Mouse (Mus musculus): ENCODE data around the gene Rps6ka1. TPM values are rescaled to one million over a fixed set of nuclear protein-coding genes. Genes with fewer than 3 reads are reported as not detected.

Gene Rps6ka1
- total RNA-seq, 2 experiments from 2014 or later: 5.4 to 6.3 TPM

DNA sequence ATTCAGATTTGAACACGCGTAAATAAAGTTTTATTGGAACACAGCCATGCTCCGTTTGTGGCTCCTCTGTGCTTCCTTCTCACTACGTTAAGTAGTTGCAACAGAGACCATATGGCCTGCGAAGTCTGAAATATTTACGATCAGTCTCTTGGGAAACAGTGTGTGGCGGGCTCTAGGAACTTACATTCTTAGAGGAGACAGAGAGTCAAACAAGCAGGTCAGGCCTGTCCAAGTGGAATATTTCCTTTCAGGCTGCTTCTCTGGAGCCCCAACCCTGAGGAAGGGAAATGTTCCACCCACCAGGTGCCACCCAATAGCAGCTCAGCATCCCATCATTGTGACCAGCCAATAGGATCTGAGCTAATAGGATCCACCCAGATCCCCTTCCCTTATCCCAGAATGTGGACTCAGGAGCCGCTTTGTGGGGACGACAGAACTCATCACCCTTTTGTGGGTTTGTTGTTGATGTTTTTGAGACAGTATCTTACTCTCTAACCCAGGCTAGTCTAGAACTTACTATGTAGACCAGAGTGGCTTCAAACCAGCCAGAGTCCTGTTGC lies 11.7 kb upstream of the Rps6ka1 start:
- no peak for DNase-seq (ENCODE audit: low spot score)
- intact Hi-C loops (cut with DNase I): no loop called here

DNA sequence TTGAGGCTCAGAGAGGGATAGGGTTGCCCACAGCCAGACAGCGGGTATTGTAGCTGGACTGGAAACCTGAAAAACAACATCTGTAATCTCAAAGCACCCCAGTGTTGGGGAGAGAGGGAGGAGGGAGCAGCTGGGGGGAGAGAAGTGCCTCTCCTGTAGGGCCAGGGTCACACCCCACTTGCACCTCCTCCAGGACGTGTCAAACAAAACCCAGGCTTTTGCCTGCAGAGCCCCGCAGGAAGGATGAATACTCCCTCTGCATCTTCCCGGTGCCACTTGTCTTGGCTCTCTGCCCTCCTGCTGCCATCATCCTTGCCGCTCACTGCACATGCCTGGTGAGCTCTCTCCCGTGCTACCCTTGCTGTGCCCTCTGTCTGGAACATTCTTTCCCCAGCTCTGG lies 10.6 kb upstream of the Rps6ka1 start:
- intact Hi-C loops (cut with DNase I): no loop called here
- DNase-seq (ENCODE audit: low spot score): no peak

DNA sequence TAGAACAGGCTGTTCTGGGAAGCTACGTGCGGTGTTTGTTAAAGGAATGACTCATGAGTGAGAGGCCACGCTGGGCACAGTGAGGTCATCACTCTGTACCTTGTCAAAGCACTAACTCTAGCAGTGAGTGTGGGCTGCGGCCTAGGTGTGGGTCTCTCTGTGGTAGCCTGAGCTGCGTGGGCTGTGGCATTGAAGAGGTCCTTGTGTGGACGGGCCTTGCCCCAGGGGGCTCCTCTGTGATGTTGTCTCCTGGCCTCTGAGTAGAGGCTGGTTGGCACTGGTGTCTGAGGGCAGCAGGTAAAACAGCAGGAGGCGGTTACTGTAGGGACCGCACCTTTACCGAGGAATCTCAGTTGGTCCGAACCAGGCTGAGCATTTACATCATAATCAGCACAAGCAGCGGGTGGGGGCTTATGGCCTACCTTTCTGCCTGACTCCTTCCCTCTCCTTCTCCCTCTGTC lies 9.9 kb upstream of the Rps6ka1 start:
- intact Hi-C loops (cut with DNase I): no loop called here
- no peak for DNase-seq (ENCODE audit: low spot score)

DNA sequence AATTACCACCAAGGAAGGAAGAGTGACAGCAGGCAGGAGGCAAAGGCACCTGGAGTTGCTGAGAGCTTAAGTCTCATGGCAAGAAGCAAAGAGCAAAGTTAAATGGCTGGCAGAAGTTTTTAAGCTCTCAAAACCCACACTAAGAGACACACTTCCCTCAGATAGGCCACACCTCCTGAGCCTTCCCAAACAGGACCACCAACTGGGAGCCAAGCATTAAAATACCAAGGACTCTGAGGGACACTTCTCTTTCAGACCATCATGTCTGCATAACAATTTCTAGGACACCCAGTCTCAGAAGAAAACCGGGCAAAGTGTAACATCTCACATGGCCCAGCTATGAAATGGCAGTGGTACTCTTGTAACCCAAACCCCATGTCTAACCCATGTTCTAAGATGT lies 9.4 kb upstream of the Rps6ka1 start:
- no peak for DNase-seq (ENCODE audit: low spot score)
- intact Hi-C loops (cut with DNase I): no loop called here

DNA sequence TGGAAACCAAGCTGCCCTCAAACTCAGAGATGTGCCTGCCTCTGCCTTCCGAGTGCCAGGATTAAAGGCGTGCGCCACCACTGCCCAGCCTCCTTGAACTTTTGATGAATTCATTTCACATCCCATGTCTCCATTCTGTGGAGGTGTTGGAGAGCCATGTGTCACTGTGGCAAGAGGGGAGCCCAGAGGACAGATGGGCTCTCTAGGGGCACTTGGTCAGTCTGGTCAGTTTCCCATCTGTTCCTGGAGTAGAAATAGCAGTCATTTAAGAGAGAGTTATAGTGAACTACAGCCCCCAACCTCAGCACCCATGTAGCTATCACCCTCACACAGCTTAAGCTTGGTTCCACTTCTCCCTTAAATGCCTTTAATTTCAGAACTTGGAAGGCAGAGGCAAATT lies 8.4 kb upstream of the Rps6ka1 start:
- intact Hi-C loops (cut with DNase I): no loop called here
- DNase-seq (ENCODE audit: low spot score): no peak

DNA sequence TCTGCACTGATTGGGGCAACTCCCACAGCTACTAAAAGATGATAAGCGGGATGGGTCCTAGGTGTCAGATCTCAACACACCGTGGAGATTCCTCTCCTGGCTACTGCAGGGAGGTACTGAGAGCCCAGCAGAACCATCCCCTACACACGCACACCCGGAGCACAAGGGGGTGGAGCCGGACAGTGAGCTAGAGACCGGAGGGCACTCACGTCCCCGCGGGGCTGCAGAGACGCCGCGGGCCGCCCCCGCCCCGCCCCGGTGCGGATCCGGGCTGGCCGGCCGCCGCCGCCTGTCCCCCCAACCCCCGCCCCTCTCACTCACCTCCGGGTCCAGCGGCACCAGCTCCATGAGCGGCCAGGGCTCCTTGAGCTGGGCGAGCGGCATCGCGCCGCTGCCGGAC lies 348 bp downstream of the Rps6ka1 start:
- no peak for DNase-seq (ENCODE audit: low spot score)
- intact Hi-C loops (cut with DNase I): no loop called here

DNA sequence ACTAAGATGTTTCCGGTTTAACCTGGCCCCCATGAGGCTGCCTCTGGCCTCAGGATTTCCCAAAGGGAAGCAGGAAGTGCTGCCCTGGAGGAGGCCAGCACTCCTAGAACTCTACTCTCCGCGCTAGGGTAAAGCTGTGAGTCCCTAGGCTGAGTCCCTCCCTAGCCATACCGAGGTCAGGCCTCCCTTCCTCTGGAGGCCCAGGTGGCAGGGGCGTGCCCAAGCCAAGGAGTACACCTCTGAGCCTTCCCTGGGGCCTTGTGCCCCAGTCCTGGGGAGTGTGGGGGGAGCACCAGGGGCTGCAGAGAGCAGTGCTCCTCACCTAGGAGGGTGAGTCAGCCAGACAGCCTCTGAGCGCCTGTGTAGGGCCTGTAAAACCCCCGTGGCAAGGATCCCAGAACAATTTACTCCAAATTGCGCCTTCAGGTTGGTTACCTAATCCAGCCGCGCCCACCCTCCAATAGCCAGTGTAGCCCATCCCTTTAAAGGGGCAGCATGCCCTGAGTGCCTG lies 1.6 kb downstream of the Rps6ka1 start:
- intact Hi-C loops (cut with DNase I): no loop called here
- no peak for DNase-seq (ENCODE audit: low spot score)

DNA sequence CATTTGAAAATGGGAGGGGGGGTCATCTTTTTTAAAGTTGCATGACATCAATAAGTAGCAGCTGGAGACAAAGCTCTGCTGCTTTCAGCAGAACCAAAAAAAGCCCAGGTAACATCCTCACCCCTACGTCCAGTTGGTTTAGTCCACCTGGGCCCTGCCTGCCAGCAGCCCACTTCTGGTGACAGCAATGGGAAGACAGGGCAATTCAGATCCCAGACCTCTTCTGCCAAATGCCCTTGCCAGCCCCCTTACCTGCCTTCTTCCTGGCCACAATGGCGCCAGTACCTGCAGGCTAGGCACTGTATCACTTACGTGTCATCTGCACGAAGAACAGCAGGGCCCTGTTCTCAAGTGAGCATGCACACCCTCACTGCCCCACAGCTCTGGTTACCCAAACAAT lies 2.3 kb downstream of the Rps6ka1 start:
- no peak for DNase-seq (ENCODE audit: low spot score)
- intact Hi-C loops (cut with DNase I): no loop called here

DNA sequence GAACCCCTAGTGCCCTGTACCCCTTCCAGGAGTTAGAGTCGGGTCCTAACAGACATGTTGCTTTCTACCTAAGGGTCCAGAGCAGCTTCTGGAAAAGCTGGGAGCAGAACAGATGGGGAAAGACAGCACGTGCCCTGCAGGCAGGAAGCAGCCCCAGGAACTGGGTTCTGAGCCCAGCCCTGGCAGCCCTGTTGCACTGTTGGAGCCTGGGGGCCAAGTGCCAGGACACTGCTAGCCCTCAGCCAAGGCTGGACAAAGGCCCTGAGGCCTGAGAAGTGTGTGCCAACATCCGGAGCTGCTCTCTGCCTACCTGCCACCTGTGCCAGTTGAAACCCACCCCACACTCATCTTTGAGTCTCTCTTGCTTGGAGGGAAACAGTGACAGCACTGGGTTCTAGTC lies 2.7 kb downstream of the Rps6ka1 start:
- DNase-seq (ENCODE audit: low spot score): no peak
- intact Hi-C loops (cut with DNase I): no loop called here

DNA sequence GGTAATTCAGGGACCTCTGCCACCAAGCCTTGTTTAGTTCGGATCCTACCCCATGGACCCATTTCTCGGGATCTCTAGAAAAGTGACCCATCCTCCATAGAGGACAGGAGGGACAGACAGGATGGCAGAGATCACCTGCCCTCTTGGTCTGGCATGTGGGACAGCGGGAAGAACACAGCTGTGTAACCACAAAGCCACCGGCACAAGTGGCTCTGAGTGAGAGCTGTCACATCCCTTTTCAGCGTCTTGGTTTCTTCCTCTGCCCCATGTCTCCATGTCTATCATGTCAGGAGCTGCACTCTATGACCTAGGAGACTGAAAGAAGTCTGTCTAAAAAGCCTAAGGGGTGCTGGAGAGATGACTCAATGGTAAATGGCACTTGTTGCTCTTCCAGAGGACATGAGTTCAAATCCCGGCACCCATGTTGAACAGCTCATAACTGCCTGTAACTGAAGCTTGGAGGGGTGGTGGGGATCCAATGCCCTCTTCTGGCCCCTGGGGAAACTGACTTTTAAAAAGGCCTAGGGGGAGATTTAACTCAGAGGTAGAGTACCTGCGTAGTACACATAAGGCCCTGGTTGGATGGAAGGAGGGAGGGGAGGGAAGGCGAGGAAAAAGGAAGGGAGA lies 3.4 kb downstream of the Rps6ka1 start:
- intact Hi-C loops (cut with DNase I): no loop called here
- no peak for DNase-seq (ENCODE audit: low spot score)

DNA sequence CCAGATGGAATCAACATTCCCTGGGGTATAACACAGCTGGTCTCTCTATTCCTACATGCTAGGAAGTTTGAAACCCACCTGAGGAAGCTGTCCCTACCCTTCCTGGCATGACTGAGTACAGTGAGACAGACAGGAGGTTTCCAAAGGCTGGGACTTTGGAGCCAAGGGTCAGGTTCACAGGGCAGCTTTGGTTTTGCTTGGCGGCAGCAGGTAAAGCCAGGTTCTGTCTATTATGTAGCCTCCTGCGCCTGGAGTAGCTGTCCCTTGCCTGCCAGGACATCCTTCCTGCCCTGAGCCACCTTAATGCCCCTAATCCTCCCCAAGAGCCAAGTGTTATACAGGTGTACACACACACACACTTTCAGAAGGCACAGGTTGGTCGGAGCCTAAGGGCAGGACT lies 5.7 kb downstream of the Rps6ka1 start:
- DNase-seq (ENCODE audit: low spot score): no peak

DNA sequence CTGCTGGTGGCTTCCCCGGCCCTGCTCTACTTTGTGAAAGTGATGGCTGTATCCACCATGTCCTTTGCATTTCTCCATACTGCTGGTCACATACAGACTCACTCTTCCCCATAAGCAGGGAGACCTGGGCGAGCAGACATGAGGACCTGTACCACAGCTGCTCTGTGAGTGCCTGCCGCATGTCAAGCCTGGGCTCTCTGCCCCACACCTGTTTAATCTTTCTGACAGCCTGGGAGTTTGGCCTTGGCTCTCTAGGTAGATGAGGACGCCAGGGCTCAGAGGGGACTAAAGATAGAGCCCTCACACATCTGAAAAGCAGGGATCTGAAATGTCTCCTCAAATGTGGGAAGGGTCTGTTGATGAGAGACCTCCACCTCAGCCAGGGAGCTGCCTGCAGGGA lies 6.2 kb downstream of the Rps6ka1 start:
- intact Hi-C loops (cut with DNase I): no loop called here
- DNase-seq (ENCODE audit: low spot score): no peak

More for the DNA sequence above, 5.7 kb downstream of the Rps6ka1 start:
- intact Hi-C loops (cut with DNase I): no loop called here

DNA sequence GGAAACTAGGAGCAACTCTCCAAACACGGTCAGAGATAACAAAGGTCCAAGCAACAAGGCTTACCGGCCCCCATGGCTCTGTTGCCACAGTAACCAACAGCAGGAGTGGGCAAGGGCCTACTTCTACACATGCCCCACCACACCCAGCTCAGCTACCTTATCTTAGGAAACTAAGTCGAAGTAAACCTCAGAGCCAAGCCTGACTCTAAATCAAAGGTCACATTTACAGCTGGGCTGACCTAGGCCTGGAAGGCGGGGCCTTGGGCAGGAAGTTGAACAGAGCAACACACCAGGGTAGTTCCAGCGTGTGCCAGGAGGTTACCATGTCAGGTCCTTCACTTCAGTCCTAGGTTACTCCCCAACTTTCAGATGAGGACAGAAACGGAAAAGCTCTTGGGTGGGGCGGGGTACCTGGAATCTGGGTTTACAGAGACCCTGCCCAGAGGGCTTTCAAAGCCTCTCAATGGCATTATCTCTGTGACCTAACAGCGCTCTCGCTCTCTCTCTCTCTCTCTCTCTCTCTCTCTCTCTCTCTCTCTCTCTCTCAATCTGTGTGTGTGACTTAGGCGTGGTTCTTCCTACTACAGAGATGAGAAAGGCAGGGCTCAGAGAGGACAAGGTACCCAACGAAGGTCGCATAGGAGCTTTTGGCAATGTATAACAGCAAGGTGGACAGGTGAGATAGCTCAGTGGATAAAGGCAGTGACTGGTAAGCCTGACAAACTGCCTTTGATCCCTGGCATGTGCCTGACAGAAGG lies 8.3 kb downstream of the Rps6ka1 start:
- no peak for DNase-seq (ENCODE audit: low spot score)
- intact Hi-C loops (cut with DNase I): no loop called here

DNA sequence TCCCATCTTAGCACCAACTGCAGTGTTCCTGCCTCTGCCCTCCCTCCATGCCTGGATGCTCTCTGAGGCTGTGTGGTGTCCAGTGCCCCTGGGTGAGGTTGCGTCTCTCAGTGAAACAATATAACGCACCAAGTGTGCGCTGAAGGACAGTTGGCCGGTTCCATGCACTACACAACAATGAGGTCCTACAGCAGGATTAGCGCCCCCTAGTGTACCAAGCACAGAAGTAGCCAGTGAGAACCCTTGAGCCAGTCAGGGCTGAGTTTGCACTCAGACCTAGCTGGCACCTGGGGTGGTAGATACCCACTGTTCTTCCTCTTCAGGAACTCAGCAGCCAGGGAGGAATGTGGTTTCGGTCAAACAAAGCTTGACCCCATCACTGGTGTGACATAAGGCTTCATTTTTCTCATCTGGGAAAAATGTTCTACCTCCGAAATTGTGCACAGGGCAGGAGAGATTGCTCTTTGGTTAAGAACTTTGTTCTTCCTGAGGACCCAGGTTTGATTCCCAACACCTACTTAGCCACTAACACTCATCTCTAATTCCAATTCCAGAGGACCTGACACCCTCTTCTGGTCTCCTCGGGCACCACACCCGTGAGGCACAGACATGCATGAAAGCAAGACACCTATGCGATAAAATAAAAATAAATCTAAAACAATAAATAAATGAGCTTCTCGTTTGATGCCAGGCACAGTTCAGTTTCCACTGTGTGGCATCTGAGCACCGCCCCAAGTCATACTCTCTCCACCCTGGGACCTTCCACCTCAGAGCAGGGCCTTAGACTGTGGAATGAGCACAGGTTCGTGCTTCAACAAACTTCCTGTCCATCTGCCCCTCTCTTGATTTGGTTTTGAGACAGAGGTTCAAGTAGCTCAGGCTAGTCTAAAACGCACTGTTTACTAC lies 9.5 kb downstream of the Rps6ka1 start:
- DNase-seq (ENCODE audit: low spot score): no peak
- intact Hi-C loops (cut with DNase I): no loop called here

DNA sequence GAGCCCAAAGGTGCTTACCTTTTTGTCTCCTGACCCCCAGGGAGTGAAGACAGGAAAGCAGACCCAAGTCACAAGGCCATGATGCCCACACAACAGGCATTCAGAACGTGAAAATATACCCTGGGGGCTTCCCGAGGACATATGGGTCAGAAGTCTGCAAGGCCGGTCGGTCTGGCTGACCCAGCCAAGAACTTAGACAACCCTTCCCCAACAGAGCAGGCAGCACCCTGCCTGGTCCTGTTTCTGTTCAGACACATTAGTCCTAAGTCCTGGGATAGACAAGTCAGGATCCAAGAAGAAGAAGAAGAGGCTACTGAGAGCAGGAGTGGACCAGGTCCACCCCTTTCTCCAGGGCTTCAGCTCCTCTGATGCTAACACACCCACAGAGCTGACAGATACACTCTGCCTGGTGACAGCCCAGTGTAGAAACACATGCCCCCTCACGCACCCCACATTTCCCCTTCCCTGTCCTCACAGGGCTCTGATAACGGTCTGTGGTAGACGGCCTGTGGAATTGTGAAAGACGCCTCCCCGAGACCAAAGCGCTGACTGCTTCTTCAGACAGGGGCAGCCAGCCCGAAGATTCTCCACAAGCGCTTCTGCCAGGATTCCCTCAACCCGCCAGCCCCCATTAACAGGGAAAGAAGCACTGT lies 12.6 kb downstream of the Rps6ka1 start:
- intact Hi-C loops (cut with DNase I): no loop called here
- no peak for DNase-seq (ENCODE audit: low spot score)

DNA sequence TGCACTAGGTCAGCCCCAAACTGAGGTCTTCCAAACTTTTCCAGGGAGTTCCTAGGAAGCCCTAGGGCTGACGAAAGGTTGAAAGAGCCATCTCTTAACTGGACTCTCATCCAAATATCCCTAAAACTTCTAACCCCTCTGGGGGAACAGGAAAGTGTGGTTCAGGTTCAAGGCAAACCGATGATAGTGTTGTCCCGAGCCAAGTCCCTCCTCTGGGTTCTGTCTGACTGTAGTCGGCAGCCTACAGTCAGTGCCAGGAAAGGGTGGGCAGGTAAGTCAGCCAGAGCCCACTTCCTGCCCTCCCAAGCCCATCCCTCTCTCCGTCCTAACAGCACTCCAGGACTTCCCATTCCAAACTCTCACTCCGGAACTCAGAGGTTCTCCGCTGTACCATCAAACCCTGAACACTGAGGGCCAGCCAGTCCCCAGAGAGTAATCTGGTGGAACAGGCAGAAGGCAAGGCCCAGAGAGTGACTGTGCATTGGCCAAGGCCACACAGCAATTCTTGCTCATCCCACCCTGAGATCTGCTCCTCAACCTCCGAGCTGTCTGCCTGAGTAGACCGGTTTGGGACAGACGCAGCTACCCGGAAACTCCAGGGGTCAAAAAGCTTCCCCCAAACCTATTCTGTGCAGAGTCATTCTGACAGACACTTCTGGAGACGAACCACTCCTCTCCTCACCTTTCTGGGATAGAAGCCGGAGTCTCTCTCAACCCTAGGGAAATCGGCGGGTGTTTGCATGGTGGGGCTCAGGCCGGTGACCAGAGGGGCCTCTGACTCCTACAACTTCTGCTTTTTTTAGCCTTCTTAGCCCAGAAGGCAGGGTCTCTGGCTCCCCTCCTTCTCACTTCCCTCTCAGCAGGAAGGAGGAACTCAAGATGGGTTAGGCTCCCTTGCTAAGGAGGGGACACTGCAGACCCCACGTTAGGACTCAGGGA lies 13.4 kb downstream of the Rps6ka1 start:
- no peak for DNase-seq (ENCODE audit: low spot score)
- intact Hi-C loops (cut with DNase I): no loop called here

DNA sequence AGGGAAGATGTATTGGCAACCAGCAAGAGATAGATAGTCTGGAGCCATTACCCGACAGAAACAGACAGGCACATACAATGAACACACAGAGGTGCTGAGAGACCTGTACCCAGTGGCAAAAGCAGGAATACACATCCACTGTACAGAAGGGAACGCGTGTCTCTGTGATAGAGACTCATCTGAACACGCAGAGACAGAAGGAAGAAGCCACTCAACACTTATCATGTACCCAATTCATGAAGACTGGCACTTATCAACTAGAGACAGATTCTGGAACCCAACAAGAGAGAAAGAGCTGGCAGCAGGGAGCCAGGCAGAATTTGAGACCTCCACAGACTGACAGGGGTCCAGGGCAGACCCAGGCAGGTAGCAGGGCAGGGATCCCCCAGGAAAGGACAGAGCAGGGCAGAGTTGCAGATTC lies 14.2 kb downstream of the Rps6ka1 start:
- no peak for DNase-seq (ENCODE audit: low spot score)
- intact Hi-C loops (cut with DNase I): no loop called here

DNA sequence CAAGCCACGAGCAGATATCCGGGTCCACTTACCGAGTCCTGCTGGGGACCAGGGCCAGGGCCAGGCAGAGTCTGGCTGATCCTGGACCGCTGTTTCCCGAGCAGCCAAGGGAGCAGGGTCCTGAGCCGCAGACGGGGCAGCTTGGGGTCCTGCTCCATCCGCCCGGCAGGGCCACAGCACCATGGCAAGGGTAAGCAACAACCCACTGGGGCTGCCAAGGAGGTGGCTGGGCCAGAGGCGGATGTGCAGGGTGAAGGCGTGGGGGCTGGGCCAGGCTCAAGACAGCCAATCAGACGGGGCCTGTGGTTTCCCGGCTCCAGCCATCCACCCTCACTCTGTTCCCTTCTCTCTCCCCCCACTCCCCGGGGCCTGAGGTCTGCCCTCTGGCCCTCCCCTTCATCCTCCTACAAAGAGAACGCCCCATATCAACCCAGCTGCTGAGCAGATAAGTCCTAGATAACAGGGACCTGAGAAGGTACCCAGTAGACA lies 14.7 kb downstream of the Rps6ka1 start:
- DNase-seq (ENCODE audit: low spot score): peak; percentile 25
- intact Hi-C loops (cut with DNase I): no loop called here

All from heart, postnatal 25 days (tissue).